Mouse (Mus musculus) megakaryocyte progenitor cell, adult 5-6 weeks (primary cell): ENCODE results near the gene Arsg. TPM values are rescaled to one million over a fixed set of nuclear protein-coding genes. Genes with fewer than 3 reads are reported as not detected.
A peak's percentile ranks its signal among the peaks of the same experiment; 100 is the strongest.

Experiments
- ATAC-seq: replicated peaks from 2 replicates; pipeline ENCODE4 v1.8.0; 2016; ENCODE audit warnings: mild to moderate bottlenecking, moderate TSS enrichment, inconsistent platforms; ENCODE audit not compliant: poor library complexity
- total RNA-seq, 2 experiments: library from RNA; stranded (forward) in 1 of 2; stranded (reverse) in 1 of 2; fragments of 157-497, 149-512 nt in 1 of 2; fragments of 200-1000 nt in 1 of 2; gene quantifications; 2 replicates each; pipeline versions ENCODE4 v1.2.3 to v1.2.4; 2015 to 2017

The Arsg gene
- total RNA-seq, 2 experiments from 2014 or later: 1.5 to 2.9 TPM

DNA sequence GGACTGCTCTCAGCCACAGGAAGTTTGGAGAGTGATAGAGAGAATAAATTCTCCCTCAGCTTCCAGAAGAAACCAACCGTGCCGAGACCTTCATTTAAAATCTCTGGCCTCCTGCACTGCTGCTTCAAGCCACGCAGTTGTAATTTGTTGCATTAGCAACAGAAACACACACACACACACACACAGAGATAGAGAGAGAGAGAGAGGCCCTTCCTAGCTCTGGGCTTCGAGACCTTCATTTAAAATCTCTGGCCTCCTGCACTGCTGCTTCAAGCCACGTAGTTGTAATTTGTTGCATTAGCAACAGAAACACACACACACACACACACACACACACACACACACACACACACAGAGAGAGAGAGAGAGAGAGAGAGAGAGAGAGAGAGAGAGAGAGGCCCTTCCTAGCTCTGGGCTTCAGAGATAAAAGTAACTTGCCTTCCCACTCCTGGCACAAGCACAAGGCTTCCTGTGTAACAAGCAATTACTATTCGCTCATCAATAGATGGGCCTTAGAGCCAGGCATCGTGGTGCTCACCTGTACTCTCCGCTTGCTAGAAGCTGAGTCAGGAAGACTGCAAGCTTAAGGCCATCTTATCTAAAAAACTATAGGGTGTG, 19.8 kb downstream of the Arsg start:
- peak; percentile 41 for ATAC-seq

DNA sequence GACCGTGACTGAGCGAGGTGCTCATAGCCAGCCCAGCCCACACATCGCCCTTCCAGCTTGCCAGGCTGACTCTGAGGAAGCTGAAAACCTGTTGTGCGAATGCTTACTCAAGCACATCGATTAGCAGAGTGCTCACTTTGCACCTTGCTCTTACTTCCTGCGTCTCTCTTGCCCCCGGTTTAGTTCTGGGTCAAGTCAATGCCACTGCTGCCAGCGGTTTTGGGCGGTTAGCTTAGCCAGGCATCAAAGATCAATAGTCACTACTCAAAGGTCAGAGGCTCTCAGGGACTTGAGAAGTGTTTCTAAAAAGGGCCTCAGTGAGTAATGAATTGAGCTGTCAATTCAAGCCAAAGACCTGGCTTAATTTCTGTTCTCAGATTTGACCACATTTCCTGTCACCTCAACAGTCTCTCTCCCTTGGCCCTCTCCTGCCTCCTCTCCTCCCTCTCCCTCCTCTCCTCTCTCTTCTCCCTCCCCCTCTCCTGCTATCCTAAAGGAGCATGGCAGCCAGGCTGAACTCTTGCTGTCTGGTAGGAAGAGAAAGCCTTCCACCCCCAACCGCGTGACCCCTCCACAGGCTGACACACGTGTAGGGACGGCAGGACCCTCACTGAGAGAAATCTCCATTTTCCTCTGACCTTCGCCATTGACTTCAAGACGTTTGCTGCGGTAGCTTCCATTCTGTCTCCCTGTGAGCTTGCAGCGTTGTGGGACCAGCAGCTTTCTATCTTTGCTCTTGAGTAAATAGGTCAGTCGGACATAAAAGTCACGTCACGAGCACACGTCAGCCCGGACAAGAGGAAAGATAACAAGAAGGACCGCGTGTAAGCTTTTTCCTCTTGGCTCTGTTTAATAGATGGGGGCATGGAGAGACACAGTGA, 22.0 kb downstream of the Arsg start:
- ATAC-seq: no peak

DNA sequence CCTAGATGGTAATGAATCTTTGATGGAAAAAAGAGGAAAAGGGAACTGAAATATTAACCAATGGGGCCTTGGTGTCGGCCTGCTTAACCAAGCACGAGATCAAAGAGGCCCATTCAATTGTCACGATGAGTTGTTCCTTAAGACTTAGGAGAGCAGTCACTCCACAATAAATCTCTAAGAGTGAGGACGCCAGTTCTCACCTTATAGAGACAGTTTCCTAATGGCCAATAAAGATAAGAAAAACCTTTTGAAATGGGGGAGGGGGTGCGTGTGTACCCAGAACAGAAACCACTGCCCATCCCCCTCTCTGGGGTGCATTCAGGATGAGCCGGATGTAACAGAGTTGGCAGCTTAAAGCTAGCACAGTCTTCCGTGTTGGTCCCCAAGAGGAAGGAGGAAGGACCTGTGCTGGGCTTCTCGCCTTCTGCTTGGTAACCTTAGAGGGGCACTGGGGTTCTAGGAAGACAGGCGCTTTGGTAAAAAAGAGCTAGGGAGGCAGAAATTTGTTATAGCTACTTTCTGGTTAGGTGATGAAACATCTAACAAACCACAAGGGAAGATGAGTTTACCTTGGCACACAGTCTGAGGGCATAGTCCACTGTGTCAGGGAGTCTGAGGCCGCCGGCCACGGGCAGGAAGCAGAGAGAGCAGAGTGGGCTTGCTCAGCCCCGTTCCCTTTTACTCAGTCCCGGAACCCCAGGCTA, 22.7 kb downstream of the Arsg start:
- ATAC-seq: peak; percentile 51

DNA sequence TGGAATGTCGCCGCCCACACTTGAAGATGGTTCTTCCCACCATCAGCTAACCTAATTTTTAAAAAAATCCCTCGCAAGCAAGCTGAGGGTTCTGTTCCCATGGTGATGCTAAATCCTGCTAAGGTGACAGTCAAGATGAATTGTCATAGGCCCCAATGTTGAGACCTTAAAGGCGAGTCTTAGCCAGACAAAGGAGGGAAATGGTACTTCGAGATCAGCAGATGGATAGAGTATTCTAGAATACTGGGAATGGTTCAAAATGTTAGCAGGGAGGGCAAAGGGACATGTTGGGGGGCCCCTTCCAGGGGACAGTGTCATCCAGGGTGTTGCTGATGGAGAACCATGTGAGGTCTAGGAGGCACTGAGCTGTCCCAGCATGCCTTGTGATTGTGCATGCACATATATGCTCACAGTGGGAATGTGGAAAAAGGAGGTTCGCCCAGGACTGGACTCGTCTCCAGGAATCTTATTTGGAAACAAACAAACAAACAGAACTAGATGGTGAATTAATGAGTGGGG, 23.4 kb downstream of the Arsg start:
- no peak for ATAC-seq

DNA sequence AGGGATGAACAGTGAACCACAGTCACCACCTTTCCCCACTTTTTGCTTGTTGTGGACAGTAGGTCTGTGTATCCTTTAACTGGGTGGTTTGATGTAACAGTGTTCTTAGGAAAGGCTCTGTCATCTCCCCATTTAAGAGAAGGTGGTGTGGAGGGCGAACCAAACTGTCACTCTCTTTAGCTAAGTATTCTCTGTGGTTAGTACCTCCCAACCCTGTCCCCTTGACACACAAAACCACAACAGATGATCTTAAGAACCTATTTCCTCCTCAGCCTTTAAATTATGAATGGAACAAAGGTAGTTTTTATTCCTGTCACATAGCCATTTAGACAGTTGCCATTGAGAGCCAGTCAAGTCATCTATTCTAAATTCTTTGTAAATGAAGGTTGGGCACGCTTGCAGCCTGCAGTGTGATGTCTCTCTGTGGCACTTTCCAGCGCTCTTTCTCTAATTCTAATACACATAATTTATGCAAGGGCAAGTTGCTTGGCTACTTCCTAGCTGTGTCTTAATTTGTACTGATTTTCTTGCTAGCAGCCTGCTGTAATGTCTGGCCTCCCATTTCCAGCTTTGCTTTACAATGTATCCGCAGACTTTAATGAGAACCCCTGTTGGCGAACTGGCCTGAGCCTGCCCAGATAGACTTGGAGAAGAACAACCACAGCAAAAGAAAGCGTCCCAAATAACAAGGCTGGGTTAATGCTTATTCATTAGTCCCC, 24.0 kb downstream of the Arsg start:
- ATAC-seq: peak; percentile 21; the same call in 1 of the 2 replicates

DNA sequence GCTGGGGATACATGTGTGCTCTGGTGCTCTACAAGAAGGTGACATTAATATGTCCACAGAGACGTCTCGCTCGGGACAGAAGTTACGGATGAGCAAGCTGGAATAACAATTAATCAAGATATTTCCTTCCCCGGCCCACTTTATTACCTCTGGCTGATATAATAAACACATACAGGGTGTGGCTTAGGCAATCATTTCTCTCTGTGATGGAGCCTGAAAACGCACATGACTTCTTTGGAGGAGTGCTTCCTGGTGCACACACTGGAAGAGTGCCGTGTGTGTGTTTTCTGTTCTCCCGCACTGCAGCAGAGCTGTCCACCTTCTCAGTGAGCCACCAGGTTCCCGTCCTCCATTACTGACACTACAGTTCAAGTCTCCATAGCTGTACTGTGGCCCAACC, 24.8 kb downstream of the Arsg start:
- ATAC-seq: no peak

DNA sequence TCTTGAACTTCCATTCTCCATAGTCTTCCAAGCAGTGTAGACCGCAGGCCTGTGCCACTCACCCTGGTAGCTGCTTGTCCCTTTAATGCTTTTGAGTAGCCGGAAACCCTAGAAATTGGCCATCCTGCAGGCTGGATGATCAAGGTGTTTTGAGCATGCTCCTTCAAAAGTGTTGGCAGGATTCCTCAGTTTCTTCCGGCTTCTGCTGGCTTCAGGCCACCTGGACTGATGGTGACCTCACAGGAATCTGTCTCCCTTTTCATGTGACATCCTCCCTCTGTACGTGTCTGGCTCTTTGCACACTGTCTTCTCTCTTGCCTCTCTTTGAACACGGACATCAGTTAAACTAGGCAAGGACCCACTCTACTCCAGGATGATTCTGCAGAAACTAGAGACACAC, 27.0 kb downstream of the Arsg start:
- no peak for ATAC-seq

DNA sequence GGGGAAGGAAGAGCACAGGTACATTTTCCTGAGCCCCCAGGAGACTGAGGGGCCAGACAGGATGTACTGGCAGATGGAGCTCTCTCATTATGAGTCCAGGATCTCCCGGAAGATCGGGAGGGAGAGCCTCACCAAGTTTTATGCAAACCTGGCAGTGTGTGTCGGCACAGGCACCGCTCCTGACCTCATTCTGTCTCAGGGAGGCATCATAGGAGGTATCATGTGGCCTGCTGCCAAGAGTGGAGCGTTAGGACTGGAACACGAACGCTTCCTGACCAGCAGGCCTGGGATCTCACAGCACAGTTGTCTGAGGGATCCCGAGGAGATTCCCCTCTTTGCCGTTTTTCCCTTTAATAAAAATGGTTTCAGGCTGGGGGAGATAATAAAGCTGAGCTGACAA, 31.8 kb downstream of the Arsg start:
- no peak for ATAC-seq

DNA sequence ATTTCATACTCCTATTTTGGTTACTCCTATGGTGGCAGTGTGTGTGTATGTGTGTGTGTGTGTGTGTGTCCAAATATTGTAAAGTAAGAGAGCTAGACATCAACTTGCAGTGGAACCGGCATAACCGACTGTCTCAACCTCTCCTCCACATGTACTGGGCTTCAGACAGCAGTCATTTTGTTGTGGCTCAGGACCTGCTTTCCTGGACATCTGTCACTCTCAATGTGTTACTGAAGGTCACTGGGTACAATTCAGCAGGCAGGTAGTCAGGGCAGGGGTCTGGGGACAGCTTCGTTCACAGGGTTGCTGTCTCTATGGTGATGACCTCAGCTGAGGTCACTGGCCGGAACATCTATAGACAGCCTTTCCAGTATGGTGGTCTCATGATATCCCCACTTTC, 32.6 kb downstream of the Arsg start:
- ATAC-seq: no peak

DNA sequence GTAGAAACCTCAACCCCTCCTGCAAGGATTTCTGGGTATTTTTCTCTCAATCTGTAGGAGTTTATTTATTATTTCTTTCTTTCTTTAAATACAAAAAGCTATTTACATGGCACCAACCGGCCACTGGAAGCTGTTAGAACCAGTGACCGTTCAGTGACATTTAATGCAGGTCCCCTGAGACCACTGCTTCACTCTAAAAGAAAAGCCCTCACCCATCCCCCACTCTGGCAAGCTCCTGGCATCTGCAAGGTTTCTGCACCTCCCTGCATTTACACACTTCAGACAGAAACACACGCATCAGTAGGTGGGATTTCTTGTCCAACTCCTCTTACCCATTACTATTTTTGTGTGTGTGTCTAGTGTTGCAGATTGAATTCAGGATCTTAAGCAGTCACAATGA, 33.9 kb downstream of the Arsg start:
- no peak for ATAC-seq

DNA sequence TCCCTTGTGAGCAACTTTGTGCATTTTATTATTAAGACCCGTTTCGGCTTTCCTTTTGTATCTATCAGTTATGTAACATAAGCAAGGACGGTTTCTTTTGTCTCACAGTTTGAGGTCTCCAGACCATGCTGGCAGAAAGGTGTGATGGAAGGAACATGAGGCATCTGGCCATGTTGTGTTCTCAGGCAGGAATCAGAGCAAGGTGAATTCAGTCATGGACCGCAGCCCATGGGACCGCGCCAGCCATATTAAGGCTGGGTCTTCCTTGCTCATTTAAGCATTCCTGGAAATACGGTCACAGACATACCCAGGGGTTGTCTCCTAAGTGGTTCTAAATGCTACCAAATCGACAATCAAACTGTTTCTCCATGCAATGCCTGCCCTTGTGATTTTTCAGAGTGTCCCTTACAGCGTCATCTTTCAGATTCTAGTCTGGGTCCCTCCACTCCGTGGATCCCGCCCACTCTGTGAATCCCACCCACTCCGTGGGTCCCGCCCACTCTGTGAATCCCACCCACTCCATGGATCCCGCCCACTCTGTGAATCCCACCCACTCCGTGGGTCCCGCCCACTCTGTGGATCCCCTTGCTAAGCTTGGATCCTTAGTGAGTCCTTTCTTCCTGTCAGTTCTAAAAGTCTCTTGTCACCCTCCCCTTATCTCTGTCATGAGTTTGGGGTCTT, 40.0 kb downstream of the Arsg start:
- no peak for ATAC-seq

DNA sequence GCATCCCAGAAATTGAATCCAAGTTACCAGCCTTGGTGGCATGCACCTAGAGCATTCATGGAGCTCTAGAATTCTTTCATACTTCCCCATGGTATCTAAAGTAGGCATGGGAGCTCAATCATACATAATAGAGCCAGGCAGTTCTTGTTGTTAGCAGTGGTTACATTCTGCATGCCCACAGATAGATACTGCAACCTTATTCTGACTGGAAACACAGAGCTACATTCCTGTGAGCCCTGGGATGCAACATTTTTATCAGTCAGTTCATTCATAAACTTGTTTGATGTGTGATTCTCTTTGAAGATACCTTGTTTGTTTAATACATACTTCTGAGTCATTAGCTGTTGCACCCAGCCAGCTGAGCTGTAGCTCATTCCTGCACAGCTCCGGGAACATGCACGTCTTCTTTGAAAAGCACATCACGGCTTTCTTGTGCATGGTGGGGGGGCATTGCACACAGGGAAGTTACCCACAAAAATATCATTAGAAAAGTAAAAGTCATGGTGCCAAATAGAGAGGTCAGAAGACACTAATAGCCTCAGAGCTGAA, 41.0 kb downstream of the Arsg start:
- ATAC-seq: no peak

DNA sequence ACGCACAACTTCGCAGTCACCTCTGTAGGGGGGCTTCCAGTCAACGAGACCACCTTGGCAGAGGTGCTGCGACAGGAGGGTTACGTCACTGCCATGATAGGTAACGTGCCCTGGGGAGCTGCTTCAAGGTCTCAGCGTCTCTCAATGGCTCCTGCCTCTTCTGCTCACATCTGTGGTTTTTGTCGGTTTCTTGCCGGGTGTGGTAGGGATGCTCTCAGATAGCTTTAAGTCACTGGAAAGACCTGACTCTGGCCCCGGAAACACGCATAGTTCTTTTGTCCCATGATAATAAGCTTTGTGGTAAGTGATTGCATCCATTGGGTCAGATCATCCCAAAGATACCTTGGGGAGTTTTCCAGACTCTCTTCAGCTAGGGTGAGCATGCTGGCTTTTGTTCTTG, 44.2 kb downstream of the Arsg start:
- ATAC-seq: peak; percentile 70

DNA sequence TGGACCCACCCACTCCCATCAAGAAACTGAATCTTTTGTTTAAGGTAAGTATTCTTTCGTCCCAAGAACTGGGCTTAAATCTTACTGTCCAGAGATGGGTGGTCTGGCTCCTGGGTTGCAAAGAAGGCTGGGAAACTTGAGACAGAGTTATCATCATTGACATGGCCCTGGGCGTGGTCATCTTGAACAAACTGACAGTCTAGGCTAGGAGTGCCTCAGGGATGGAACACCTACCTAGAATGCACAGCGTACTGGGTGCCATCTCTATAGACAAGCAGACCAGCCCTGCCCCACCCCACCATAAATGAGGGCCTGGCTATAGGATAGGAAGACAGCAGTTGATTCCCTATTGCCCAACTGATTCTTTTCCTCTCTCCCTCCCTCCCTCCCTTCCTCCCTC, 44.6 kb downstream of the Arsg start:
- ATAC-seq: peak; percentile 85

DNA sequence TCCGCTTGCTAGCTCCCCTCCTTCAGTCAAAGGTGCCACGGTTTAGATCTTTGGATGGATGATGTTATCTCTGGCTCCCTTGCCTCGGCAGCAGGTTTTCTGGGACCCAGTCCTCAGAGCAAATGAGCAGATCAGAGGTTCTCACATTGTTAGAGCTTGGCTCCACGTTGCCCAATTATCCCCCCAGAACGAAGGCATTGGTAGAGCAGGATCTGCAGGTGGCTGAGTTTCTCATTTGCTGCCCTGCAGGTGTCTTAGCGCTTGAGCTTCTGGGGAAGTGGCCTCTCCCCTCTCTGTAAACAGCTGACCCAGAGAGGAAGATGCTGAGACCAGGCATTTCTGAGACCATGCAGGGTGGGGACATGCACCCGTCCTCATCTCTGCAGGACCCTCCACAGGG, 47.8 kb downstream of the Arsg start:
- no peak for ATAC-seq

DNA sequence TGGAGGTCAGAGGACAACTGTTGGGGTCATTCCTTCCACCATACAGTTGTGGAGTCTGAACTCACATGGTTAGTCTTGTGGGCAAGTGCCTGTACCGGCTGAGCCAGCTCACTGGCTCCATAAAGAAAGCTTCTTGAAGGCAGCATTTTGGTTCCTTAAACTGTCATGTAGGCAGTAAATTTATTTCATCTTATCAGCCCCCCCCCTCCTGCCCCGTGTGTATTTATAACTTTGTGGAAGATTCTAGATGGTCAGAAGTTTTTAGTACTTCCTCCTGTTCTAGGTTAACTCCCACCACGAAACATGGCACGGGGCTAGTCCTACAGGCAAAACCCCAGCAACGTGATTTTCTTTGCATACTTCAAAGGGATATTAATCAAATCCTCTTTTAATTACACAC, 51.7 kb downstream of the Arsg start:
- ATAC-seq: 0 out of 2 replicates have a peak, but pooled peaks have one; percentile 15

DNA sequence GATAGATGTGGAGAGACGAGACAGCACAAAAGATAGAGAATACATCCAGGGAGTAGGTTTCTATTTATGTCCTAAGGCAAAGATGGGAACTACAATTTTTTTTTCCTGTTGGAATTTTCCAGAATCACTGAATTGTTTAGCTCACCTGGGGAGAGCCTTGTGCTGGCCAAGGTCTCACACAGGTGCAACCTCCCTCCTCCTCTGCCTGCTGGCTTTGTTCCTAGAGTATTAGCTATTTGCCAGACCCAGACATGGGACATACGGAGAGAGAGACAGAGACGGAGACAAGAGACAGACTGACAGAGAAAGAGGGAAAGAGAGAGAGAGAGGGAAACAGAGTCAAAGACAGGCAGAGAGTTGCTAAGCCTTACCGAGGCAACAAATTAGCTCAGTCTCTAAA, 52.4 kb downstream of the Arsg start:
- ATAC-seq: no peak

DNA sequence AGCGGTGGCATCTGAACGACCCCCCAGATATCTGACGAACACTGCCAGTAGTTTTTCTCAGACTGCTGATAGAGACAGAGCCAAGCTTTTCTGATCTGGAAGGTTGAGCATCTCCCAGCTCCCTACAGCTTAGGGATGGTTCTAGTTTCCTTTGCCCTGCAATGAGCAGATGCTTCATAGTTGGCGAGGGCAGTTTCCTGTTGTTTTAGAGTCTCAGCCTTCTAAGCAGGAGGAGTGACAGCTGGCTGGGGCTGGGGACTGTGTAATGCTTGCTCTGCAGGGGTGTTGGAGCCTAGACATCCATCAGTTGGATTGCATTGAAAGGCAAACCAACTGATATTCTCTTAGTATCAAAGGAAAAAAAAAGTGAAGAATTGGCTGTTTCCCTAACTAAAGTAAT, 56.9 kb downstream of the Arsg start:
- no peak for ATAC-seq

DNA sequence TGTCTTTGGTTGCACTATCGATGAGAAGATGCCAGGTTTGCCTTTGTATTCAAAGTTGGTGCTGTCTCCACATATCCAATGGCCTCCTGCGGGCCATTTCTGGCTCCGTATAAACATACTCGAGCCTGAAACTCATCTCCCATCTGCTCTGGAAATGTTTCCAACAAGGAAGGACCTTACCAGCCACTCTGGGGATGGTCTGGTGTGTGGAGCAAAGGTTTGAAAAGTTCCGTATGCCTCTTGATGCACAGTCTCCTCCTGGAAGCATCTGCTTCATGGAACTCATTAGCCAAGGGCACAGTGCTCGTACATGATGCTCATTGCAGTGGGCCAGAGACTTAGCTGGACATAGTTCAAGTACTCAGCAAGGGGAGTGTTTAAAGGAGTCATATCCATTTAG, 62.8 kb downstream of the Arsg start:
- ATAC-seq: no peak

DNA sequence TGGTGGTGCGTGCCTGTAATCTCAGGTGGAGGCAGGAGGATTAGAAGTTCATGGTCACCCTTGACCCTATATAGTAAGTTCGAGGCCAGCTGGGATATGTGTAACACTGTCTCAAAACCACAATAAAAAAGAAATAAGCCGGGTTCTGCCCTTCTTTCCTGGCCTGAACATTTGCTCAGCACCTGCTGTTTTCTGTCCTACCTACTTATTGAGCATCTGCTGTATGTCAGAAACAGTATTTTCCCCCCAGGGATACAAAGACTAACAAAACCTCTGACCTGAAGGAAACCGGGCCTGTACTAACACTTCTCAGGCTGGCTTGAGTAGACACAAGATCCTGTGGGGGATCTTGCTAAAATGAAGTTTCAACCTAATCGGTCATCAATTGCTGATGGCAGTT, 63.8 kb downstream of the Arsg start:
- no peak for ATAC-seq
